Mouse (Mus musculus): ENCODE measurements around the gene Gm17521. TPM values are rescaled to one million over a fixed set of nuclear protein-coding genes. Genes with fewer than 3 reads are reported as not detected.

Gene Gm17521
- not detected in 2 replicates for polyA plus RNA-seq (2012; rRNA removed)

GRCm38 (mm10) chrX:123029569-123029968 lies at the start of gene Gm17521:
Gm17521 (minus strand) TSS chrX:123029669.

Other genes with a start within 250 kb of the Gm17521 start
- 0.09 and 0.64 TPM in 2 replicates for gene Cldn34c1, start 73.8 kb upstream of the Gm17521 start, polyA plus RNA-seq (2012; rRNA removed)
- gene Srsx, start 192.8 kb upstream of the Gm17521 start, polyA plus RNA-seq (2012; rRNA removed): not detected in 2 replicates
- not detected in 2 replicates for gene Gm17577, start 217.2 kb upstream of the Gm17521 start, polyA plus RNA-seq (2012; rRNA removed)